Mouse (Mus musculus) stomach, embryonic 14.5 days (tissue): ENCODE data around the gene Fbxo42. TPM values are rescaled to one million over a fixed set of nuclear protein-coding genes. Genes with fewer than 3 reads are reported as not detected.

Experiments used
- ATAC-seq: fragments of 200-750 bp; cut with Nextera tagmentation; 2 replicates; pipeline ENCODE4 v1.8.0; 2017; ENCODE audit warnings: low read depth, moderate TSS enrichment; ENCODE audit not compliant: insufficient number of reproducible peaks, insufficient read depth, low FRiP score
- H3K27ac ChIP-seq: fragments of 300-500 bp; sonication (generic); 2 replicates; pipeline ENCODE4 v1.5.1; 2014; ENCODE audit warnings: mild to moderate bottlenecking, low read length, moderate library complexity, mixed read lengths
- H3K27me3 ChIP-seq: fragments of 300-500 bp; sonication (generic); 2 replicates; pipeline ENCODE4 v1.6.1; 2014; ENCODE audit warnings: low read length, control low read depth, mixed read lengths; ENCODE audit not compliant: control insufficient read depth, insufficient read depth
- H3K36me3 ChIP-seq: fragments of 300-500 bp; sonication (generic); 2 replicates; pipeline ENCODE4 v1.6.1; 2014; ENCODE audit warnings: mild to moderate bottlenecking, control low read depth, low read length, moderate library complexity, mixed read lengths; ENCODE audit not compliant: control insufficient read depth, insufficient read depth
- H3K4me1 ChIP-seq: fragments of 300-500 bp; sonication (generic); 2 replicates; pipeline ENCODE4 v1.6.1; 2014; ENCODE audit warnings: low read length, control low read depth, mixed read lengths; ENCODE audit not compliant: control insufficient read depth, insufficient read depth
- H3K4me2 ChIP-seq: fragments of 300-500 bp; sonication (generic); replicated peaks from 2 replicates; pipeline ENCODE4 v1.6.1; 2014; ENCODE audit warnings: low read depth, low read length, control low read depth
- H3K4me3 ChIP-seq: fragments of 300-500 bp; sonication (generic); 2 replicates; pipeline ENCODE4 v1.5.1; 2014; ENCODE audit warnings: low read depth, low read length, control low read depth
- H3K9ac ChIP-seq: fragments of 300-500 bp; sonication (generic); replicated peaks from 2 replicates; pipeline ENCODE4 v1.6.1; 2014; ENCODE audit warnings: low read depth, mild to moderate bottlenecking, control low read depth, low read length, moderate library complexity, mixed read lengths
- H3K9me3 ChIP-seq: fragments of 300-500 bp; sonication (generic); 2 replicates; pipeline ENCODE4 v1.6.1; 2016; ENCODE audit warnings: low read depth, low read length, control low read depth; ENCODE audit not compliant: control insufficient read depth
- WGBS: fragments of 180-500 bp; shearing (Covaris S2); extraction: QIAGEN DNeasy Blood & Tissue Kit; methylation state at CpG from one replicate; pipeline ENCODE4 v1.1.7; 2014; 5-methylcytosine and 5-hydroxymethylcytosine counted together
- polyA plus RNA-seq: library from polyadenylated mRNA; unstranded; fragments of >200 nt; fragmentation: Nextera tagmentation; extraction: Ambion mirVana; gene quantifications from 2 replicates; pipeline ENCODE4 v1.2.1, GENCODE M21; 2014

Fbxo42 gene
- polyA plus RNA-seq, 1 experiment from 2014 or later = 30.4 TPM

DNA sequence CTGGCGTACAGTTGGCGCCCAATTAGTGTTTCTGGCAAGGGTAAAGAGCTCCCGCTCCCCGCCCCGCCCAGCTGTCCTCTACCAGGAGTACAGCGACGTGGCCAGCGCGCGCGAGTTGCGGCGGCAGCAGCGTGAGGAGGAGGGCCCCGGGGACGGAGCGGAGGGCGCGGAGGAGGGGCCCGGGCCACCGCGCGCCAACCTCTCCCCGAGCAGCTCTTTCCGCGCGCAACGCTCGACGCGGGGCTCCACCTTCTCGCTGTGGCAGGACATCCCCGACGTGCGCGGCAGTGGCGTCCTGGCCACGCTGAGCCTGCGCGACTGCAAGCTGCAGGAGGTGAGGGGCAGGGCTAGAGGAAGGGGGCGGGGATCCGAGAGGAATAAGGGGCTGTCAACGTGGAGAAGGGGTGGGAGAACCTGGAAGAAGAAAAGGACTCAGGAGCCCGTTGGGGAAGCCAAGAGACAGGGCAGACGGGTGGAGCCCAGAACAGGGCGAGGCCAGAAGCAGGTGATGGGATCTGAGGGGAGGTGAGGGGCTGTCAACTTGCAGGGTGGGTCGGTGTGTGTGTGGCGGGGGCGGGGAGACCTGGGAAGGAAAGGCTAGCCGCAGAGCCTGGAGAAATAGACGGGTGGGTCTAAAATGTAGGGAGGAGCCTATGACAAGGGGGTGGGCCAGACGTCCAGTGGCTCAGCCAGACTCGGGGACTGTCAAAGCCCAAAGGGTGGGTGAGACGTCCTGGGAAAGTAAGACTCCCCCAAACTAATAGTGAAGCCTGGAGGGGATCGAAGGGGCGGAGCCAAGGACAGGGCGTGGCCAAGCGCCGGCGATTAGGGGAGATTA, 100.3 kb downstream of the Fbxo42 start:
- 1% methylated on average over 60 of the region's 60 CpGs for WGBS
- H3K27me3 ChIP-seq = 0 out of 2 replicates have a peak, but pooled peaks cover 5% of the 10 kb centered on the region
- H3K4me2 ChIP-seq = peak overlapping the region; percentile 63
- peaks cover 38% of the 10 kb centered on the region for H3K4me1 ChIP-seq
- peaks cover 10% of the 10 kb centered on the region for H3K36me3 ChIP-seq
- no peaks in the 10 kb centered on the region for H3K9me3 ChIP-seq
- peak; percentile 62 for ATAC-seq
- H3K4me3 ChIP-seq = peak overlapping the region; percentile 41
- peak overlapping the region; percentile 33; the same call in 1 of the 2 replicates for H3K27ac ChIP-seq
- H3K9ac ChIP-seq = no peak overlapping the region; the same call in 1 of the 2 replicates

- Histone ChIP-seq H3K27me3 (0 out of 2 replicates have a peak, but pooled peaks cover 5% of the 10 kb centered on the region), H3K4me2 (peak overlapping the region; percentile 63), H3K27ac (no peak overlapping the region), H3K36me3 (peaks cover 10% of the 10 kb centered on the region), H3K4me3 (peak overlapping the region; percentile 41), H3K9ac (no peak overlapping the region), H3K9me3 (no peaks in the 10 kb centered on the region), H3K4me1 (peaks cover 38% of the 10 kb centered on the region)
- 17% methylated on average over 11 of the region's 11 CpGs for WGBS
- peak; percentile 56 for ATAC-seq
Measured at GRCm38 (mm10) chr4:141248614-141248978, 100.9 kb downstream of the Fbxo42 start.

DNA sequence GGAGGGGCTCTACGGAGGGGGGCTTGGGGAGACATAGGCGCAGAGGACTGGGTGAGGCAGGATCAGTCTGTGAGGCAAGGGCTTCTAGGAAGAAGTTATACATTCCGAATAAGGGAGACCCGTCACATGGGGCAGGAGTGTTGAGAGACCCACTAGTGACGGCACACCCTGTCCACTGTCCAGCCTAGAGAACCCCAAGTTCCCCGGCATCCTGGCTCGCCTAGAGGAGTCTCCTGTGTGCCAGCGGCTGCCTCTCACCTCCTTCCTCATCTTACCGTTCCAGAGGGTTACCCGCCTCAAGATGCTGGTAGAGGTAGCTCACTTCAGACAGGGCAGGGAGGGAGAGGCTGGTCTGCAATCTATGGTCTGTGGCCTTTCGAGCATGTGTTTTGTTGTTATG, 101.7 kb downstream of the Fbxo42 start:
- Histone ChIP-seq H3K9ac (no peak overlapping the region), H3K27ac (no peak overlapping the region), H3K9me3 (no peaks in the 10 kb centered on the region), H3K4me3 (no peak overlapping the region), H3K4me2 (no peak overlapping the region), H3K4me1 (peaks cover 41% of the 10 kb centered on the region), H3K27me3 (0 out of 2 replicates have a peak, but pooled peaks cover 5% of the 10 kb centered on the region), H3K36me3 (peaks cover 10% of the 10 kb centered on the region)
- no peak for ATAC-seq
- WGBS = 78% methylated on average over 11 of the region's 11 CpGs

DNA sequence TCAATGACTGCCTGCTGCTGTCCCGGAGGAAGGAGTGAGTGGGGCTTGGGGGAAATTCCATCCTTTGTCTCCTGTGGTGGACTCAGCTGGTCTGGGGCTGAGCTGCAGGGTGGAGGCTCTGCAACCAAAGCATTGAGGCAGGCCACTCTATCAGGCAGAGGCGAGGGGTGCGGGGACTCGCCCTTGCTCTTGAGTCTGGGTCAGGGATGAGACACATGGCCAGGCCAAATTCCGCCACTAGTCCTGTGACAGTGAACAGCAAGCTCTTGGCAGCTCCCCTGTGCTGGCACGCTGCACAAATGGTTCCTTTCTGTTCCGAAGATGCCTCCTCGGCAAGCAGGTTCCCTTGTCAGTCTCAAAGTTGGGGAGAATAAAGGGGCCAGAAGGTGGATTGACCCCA, 103.4 kb downstream of the Fbxo42 start:
- Histone ChIP-seq H3K27me3 (0 out of 2 replicates have a peak, but pooled peaks cover 5% of the 10 kb centered on the region), H3K36me3 (peaks cover 10% of the 10 kb centered on the region), H3K4me3 (no peak overlapping the region), H3K4me2 (no peak overlapping the region), H3K27ac (no peak overlapping the region), H3K9me3 (no peaks in the 10 kb centered on the region), H3K4me1 (peaks cover 32% of the 10 kb centered on the region; the same call in 1 of the 2 replicates), H3K9ac (no peak overlapping the region)
- 83% methylated on average over 8 of the region's 8 CpGs for WGBS
- ATAC-seq = no peak

- Histone ChIP-seq H3K4me3 (no peak overlapping the region), H3K27me3 (no peaks in the 10 kb centered on the region), H3K9ac (no peak overlapping the region), H3K9me3 (no peaks in the 10 kb centered on the region), H3K4me1 (peaks cover 18% of the 10 kb centered on the region; the same call in 1 of the 2 replicates), H3K27ac (no peak overlapping the region), H3K36me3 (peaks cover 10% of the 10 kb centered on the region), H3K4me2 (no peak overlapping the region)
- ATAC-seq = no peak
- 71% methylated on average over 2 of the region's 2 CpGs for WGBS
Measured at GRCm38 (mm10) chr4:141252641-141253040, 104.9 kb downstream of the Fbxo42 start.

Other genes with a start within 250 kb of the Fbxo42 start
- gene Padi2, start 241.6 kb upstream of the Fbxo42 start, polyA plus RNA-seq = 0.88 and 1.5 TPM in 2 replicates
- 388 and 401 TPM in 2 replicates for gene Sdhb, start 186.7 kb upstream of the Fbxo42 start, polyA plus RNA-seq
- gene Atp13a2, start 161.0 kb upstream of the Fbxo42 start, polyA plus RNA-seq = 36.0 and 37.1 TPM in 2 replicates
- 633 and 721 TPM in 2 replicates for gene Mfap2, start 137.5 kb upstream of the Fbxo42 start, polyA plus RNA-seq
- gene Crocc, start 87.4 kb upstream of the Fbxo42 start, polyA plus RNA-seq = 5.9 and 7.4 TPM in 2 replicates
- 67.0 and 77.1 TPM in 2 replicates for gene Necap2, start 69.6 kb upstream of the Fbxo42 start, polyA plus RNA-seq
- gene Spata21, start 59.6 kb upstream of the Fbxo42 start, polyA plus RNA-seq = 0.30 and 0.59 TPM in 2 replicates
- gene Szrd1, start 8.1 kb upstream of the Fbxo42 start, polyA plus RNA-seq = 35.3 and 35.4 TPM in 2 replicates
- 5.2 and 6.5 TPM in 2 replicates for gene Rsg1, start 66.0 kb downstream of the Fbxo42 start, polyA plus RNA-seq
- gene Arhgef19, start 91.6 kb downstream of the Fbxo42 start, polyA plus RNA-seq = 23.0 and 26.4 TPM in 2 replicates
- 2.8 and 3.4 TPM in 2 replicates for gene Epha2, start 153.3 kb downstream of the Fbxo42 start, polyA plus RNA-seq
- gene Fam131c, start 220.3 kb downstream of the Fbxo42 start, polyA plus RNA-seq = 4.3 and 4.4 TPM in 2 replicates